Mouse (Mus musculus) cortical plate, adult 2 months (tissue): ENCODE results near the gene Spsb4.

Experiments used
- CTCF ChIP-seq: fragments of 200-500 bp; IDR thresholded peaks from 2 replicates; pipeline ENCODE4 v1.5.1; 2011; ENCODE audit warnings: mild to moderate bottlenecking, control low read depth, low read length; ENCODE audit not compliant: insufficient read depth; ENCODE audit errors: extremely low read depth
- POLR2A ChIP-seq: fragments of 200-500 bp; IDR thresholded peaks from 2 replicates; pipeline ENCODE4 v1.6.1; 2011; ENCODE audit warnings: mild to moderate bottlenecking, low read length, control low read depth; ENCODE audit not compliant: insufficient read depth; ENCODE audit errors: extremely low read depth

- TF ChIP-seq POLR2A, result no peak
- TF ChIP-seq CTCF, result no peak
These were observed 8.7 kb upstream of the Spsb4 start for GRCm38 (mm10) chr9:97027361-97027760.
